19 mouse cellular contexts compared by ENCODE assay signal in genomic region chr16:53385176-53385575, GRCm38 (mm10).
"Had no signal": no experiment of that assay in that cellular context is flagged by ENCODE, and none has a peak within 500 bp of the region (broad histone marks: within the 10 kb centered on the region; RNA-seq: fewer than 3 reads in every experiment).

No protein-coding gene starts in this region.

- H3K9ac ChIP-seq: liver, embryonic 13.5 days; midbrain, embryonic 15.5 days; neural tube, embryonic 13.5 days; stomach, embryonic 15.5 days had no signal

- DNase-seq: kidney, adult 18-20 months; kidney, adult 9 months; kidney, postnatal 14 days; kidney, postnatal 4 days; layer of hippocampus, adult 9-11 months; liver, embryonic 13.5 days; lung, adult 2 months; lung, postnatal 14 days; lung, postnatal 4 days; retina, postnatal 1 day; right cerebral cortex, postnatal 25 days; spleen, adult 18-20 months; thymus, postnatal 25 days had no signal

- H3K4me1 ChIP-seq: liver, embryonic 13.5 days; midbrain, embryonic 15.5 days; neural tube, embryonic 13.5 days; stomach, embryonic 15.5 days had no signal

- H3K4me3 ChIP-seq: layer of hippocampus, adult 2 months; left cerebral cortex, adult 2 months; liver, embryonic 13.5 days; midbrain, embryonic 15.5 days; myocyte; neural tube, embryonic 13.5 days; stomach, embryonic 15.5 days had no signal

- H3K9me3 ChIP-seq: midbrain, embryonic 15.5 days; neural tube, embryonic 13.5 days; stomach, embryonic 15.5 days had no signal

- H3K27ac ChIP-seq: layer of hippocampus, adult 2 months; left cerebral cortex, adult 2 months; liver, embryonic 13.5 days; midbrain, embryonic 15.5 days; neural tube, embryonic 13.5 days; stomach, embryonic 15.5 days had no signal

- ATAC-seq: midbrain, embryonic 15.5 days had no signal

- H3K36me3 ChIP-seq: liver, embryonic 13.5 days; midbrain, embryonic 15.5 days; neural tube, embryonic 13.5 days; stomach, embryonic 15.5 days had no signal

- H3K4me2 ChIP-seq: liver, embryonic 13.5 days; midbrain, embryonic 15.5 days; neural tube, embryonic 13.5 days; stomach, embryonic 15.5 days had no signal

- H3K27me3 ChIP-seq: liver, embryonic 13.5 days; midbrain, embryonic 15.5 days; neural tube, embryonic 13.5 days; stomach, embryonic 15.5 days had no signal
